Mouse (Mus musculus): ENCODE data around the gene Mroh3. TPM values are rescaled to one million over a fixed set of nuclear protein-coding genes. Genes with fewer than 3 reads are reported as not detected.
A peak's percentile ranks its signal among the peaks of the same experiment; 100 is the strongest.

Gene Mroh3
- 1 to 10 TPM; 1.3 to 1.5 TPM for total RNA-seq (2021)
- long read RNA-seq, experiment 1, partial matches to known transcripts: 1 of 1 reads
- long read RNA-seq, experiment 1, other reads (novel, unspliced or antisense): 0 of 1 reads
- long read RNA-seq, experiment 2: 0 reads

DNA sequence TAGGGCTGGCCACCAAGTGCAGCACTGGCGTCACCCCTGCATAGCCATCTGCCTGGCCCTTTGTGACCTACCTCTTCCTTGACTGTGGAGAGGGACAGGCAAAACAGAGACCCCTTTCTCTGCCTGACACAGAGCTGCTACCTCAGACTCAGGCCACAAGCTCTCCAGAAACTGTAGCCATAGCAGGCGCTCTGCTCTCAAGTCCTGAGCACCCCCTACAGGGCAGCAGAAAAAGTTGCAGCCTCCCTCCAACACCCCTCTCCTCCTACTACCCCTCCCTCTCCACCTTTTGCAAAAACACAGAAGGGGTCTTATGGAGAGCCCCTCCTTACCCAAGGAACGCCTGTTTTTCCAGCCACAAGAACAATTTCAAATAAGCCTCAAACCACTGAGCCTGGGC lies at the start of gene Mroh3:
TSS of gene Mroh3 (minus strand) at position 26 of the 400 bp plus-strand sequence.
- TF ChIP-seq CTCF (conservative IDR thresholded peaks at IDR 0.05): peak; percentile 85
- H3K27ac ChIP-seq: no peak within 1 kb of the TSS
- DNase-seq (ENCODE audit: low spot score in 2 of 2): peak; percentile 33 to 54
- no peak within 1 kb of the TSS for H3K4me3 ChIP-seq

GRCm38 (mm10) chr1:136260635-136261238 lies 48.1 kb upstream of the Mroh3 start, which contains the start of gene Gpr25:
TSS of gene Gpr25 (minus strand) at chr1:136260873.
- DNase-seq (ENCODE audit: low spot score in 2 of 2): no peak
- no peak for TF ChIP-seq CTCF (conservative IDR thresholded peaks at IDR 0.05)
- H3K4me3 ChIP-seq: peak within 1 kb of the TSS; percentile 70
- peak within 1 kb of the TSS; percentile 92 for H3K27ac ChIP-seq

- peak overlapping the region; percentile 92 for H3K27ac ChIP-seq
- peak overlapping the region; percentile 70 for H3K4me3 ChIP-seq
- DNase-seq (ENCODE audit: low spot score in 2 of 2): peak; percentile 48 to 73
- no peak for TF ChIP-seq CTCF (conservative IDR thresholded peaks at IDR 0.05)
Observed at GRCm38 (mm10) chr1:136259893-136260634, 47.4 kb upstream of the Mroh3 start.

DNA sequence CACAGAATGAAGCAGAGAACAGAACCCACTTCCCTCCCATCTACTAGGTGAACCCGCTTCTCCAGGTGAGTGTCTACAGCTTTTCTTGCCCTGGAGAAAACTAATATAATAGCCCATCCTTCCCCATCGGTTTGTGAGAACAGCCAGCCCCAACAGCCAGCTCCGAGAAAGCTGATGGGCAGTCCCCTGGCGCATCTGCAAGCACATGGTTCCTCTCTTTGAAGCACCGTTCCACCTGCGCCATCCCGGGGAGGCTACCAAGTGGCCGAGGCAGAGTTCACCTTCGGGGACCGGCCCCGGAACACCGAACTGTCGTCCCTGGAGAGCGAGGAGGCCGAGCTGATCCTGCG lies 46.9 kb upstream of the Mroh3 start:
- peak overlapping the region; percentile 70 for H3K4me3 ChIP-seq
- TF ChIP-seq CTCF (conservative IDR thresholded peaks at IDR 0.05): no peak
- peak overlapping the region; percentile 92 for H3K27ac ChIP-seq
- DNase-seq (ENCODE audit: low spot score in 2 of 2): no peak

- Histone ChIP-seq H3K4me3 (no peak overlapping the region), H3K27ac (no peak overlapping the region)
- no peak for DNase-seq (ENCODE audit: low spot score in 2 of 2)
- no peak for TF ChIP-seq CTCF (conservative IDR thresholded peaks at IDR 0.05)
Observed at GRCm38 (mm10) chr1:136258495-136258894, 45.9 kb upstream of the Mroh3 start.

GRCm38 (mm10) chr1:136255657-136256056 lies 43.0 kb upstream of the Mroh3 start:
- no peak for TF ChIP-seq CTCF (conservative IDR thresholded peaks at IDR 0.05)
- Histone ChIP-seq H3K27ac (no peak overlapping the region), H3K4me3 (no peak overlapping the region)
- no peak for DNase-seq (ENCODE audit: low spot score in 2 of 2)

DNA sequence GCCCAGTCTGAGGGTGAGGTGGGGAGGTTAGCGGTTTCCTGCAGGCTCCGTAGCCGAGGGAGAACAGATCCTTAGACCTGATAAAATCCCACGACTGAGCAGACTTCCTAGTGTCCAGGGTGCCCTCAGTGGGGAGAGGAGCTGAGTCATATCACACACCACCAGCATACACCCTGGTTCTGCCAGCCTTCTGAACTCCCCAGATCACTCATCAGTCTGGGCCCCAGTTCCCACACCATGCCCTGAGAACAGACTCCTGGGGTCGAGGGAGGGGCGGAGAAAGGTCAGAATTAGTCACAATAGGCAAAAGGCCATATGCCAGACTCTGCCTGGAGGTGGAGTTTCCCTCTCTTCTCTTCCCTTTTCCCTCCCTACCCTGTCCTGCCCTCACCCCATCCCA lies 42.5 kb upstream of the Mroh3 start:
- Histone ChIP-seq H3K4me3 (no peak overlapping the region), H3K27ac (no peak overlapping the region)
- no peak for TF ChIP-seq CTCF (conservative IDR thresholded peaks at IDR 0.05)
- DNase-seq (ENCODE audit: low spot score in 2 of 2): no peak

- Histone ChIP-seq H3K4me3 (no peak overlapping the region), H3K27ac (no peak overlapping the region)
- no peak for DNase-seq (ENCODE audit: low spot score in 2 of 2)
- no peak for TF ChIP-seq CTCF (conservative IDR thresholded peaks at IDR 0.05)
Observed at GRCm38 (mm10) chr1:136254503-136255065, 42.0 kb upstream of the Mroh3 start.

DNA sequence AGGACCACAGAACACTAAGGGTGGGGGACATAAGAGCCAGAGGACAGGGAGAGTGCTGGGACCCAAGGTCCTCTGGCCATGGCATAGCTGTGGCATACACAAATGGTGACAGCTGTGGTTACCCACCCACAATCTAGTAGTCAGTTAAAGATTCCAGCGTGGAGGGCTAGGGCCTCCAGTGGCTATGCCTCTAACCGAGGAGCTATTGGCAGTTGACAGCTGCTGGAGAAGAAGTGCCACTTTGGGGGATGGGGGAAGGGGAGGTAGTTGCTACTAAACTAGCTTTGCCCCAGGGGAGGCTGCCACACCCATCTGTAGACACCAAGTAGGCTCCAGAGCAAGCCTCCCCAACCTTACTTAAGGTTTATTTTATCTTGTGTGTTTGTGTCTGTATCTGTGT lies 40.8 kb upstream of the Mroh3 start:
- TF ChIP-seq CTCF (conservative IDR thresholded peaks at IDR 0.05): no peak
- Histone ChIP-seq H3K4me3 (no peak overlapping the region), H3K27ac (no peak overlapping the region)
- DNase-seq (ENCODE audit: low spot score in 2 of 2): no peak

DNA sequence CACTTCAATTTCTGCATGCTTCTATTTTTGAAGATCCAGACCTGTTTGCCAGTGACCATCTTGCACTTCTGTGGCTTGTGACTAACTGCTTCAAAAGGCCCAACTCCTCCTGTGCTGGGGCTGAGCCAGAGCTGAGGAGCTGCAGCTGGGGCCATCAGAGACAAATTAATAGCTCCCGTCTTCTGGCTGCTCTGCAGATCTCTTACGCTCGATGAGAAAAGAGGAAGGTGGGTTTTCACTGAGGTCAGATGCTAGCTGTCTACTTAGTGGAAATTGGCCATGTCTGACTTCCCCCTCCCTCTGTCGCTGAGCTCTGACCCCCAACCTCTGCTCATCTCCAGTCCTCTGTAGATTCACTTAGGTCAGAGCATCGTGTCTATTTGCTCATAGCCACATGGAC lies 37.0 kb upstream of the Mroh3 start:
- H3K27ac ChIP-seq: no peak overlapping the region
- no peak for TF ChIP-seq CTCF (conservative IDR thresholded peaks at IDR 0.05)
- no peak for DNase-seq (ENCODE audit: low spot score in 2 of 2)
- no peak overlapping the region for H3K4me3 ChIP-seq

DNA sequence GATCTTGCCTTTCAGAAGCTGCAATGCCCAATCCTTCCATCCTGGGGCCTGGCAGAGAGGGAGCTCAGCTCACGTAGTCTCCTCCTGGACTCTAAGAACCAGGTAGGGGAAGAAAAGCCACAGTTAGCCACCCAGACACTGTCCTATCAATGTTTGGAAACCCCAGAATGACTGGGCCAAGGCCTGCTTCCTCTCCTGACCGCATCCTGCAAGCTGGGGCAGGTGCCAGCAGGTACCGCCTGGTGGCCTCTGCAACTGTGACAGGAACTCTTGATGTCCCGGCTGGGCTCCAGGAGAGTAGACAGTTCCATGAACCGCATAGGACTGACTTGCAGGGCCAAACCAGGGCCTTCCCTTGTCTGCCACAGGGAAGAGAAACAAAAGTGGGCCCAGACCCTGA lies 34.8 kb upstream of the Mroh3 start:
- no peak for TF ChIP-seq CTCF (conservative IDR thresholded peaks at IDR 0.05)
- no peak overlapping the region for H3K27ac ChIP-seq
- DNase-seq (ENCODE audit: low spot score in 2 of 2): no peak
- no peak overlapping the region for H3K4me3 ChIP-seq

DNA sequence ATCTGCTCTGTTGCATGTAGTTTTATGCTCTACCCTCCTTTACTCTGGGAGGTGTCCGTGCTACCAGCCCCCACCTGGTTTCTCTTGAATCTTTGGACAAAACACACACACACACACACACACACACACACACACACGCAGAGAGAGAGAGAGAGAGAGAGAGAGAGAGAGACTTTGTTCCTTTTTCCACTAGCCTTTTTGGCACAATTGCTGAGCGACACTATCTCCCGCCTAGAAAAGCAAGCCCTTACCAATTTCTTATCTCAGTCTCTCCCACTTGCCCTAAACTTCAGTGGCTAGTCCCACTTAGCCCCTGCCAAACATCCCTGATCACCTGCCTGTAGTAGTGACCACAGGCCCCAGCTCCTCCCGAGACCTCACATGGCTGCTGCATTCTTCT lies 31.8 kb upstream of the Mroh3 start:
- no peak for DNase-seq (ENCODE audit: low spot score in 2 of 2)
- no peak overlapping the region for H3K27ac ChIP-seq
- H3K4me3 ChIP-seq: no peak overlapping the region
- no peak for TF ChIP-seq CTCF (conservative IDR thresholded peaks at IDR 0.05)

- no peak for DNase-seq (ENCODE audit: low spot score in 2 of 2)
- Histone ChIP-seq H3K4me3 (no peak overlapping the region), H3K27ac (no peak overlapping the region)
- TF ChIP-seq CTCF (conservative IDR thresholded peaks at IDR 0.05): no peak
Observed at GRCm38 (mm10) chr1:136241801-136242200, 29.2 kb upstream of the Mroh3 start.

Data from layer of hippocampus, adult 2 months (tissue).